Mouse (Mus musculus) intestine, embryonic 16.5 days (tissue): ENCODE measurements around the gene St6galnac4. TPM values are rescaled to one million over a fixed set of nuclear protein-coding genes. Genes with fewer than 3 reads are reported as not detected.

Experiments
- polyA plus RNA-seq: library from polyadenylated mRNA; unstranded; fragments of >200 nt; fragmentation: Nextera tagmentation; extraction: Ambion mirVana; gene quantifications from 2 replicates; pipeline ENCODE4 v1.2.1, GENCODE M21; 2015

St6galnac4 gene
- polyA plus RNA-seq, 1 experiment from 2014 or later = 16.5 TPM

Other genes starting within 250 kb of the St6galnac4 start
- 47.1 and 51.4 TPM in 2 replicates for gene Ciz1, start 234.8 kb upstream of the St6galnac4 start, polyA plus RNA-seq
- 11.8 and 12.5 TPM in 2 replicates for gene Dnm1, start 233.8 kb upstream of the St6galnac4 start, polyA plus RNA-seq
- 44.2 and 45.8 TPM in 2 replicates for gene 1110008P14Rik, start 205.2 kb upstream of the St6galnac4 start, polyA plus RNA-seq
- gene Lcn2, start 198.8 kb upstream of the St6galnac4 start, polyA plus RNA-seq = 2.2 and 4.2 TPM in 2 replicates
- 49.1 and 49.8 TPM in 2 replicates for gene Ptges2, start 191.2 kb upstream of the St6galnac4 start, polyA plus RNA-seq
- gene Naif1, start 136.6 kb upstream of the St6galnac4 start, polyA plus RNA-seq = 5.1 and 5.3 TPM in 2 replicates
- gene Slc25a25, start 135.7 kb upstream of the St6galnac4 start, polyA plus RNA-seq = 19.3 and 19.9 TPM in 2 replicates
- 7.6 and 9.4 TPM in 2 replicates for gene Fam102a, start 51.8 kb upstream of the St6galnac4 start, polyA plus RNA-seq
- gene Dpm2, start 16.2 kb upstream of the St6galnac4 start, polyA plus RNA-seq = 123 and 128 TPM in 2 replicates
- gene Pip5kl1, start 12.3 kb upstream of the St6galnac4 start, polyA plus RNA-seq = 0.33 and 0.34 TPM in 2 replicates
- gene 9430097D07Rik, start 11.4 kb upstream of the St6galnac4 start, polyA plus RNA-seq = not detected in 2 replicates
- 12.3 and 15.2 TPM in 2 replicates for gene St6galnac6, start 12.6 kb downstream of the St6galnac4 start, polyA plus RNA-seq
- gene Ak1, start 34.7 kb downstream of the St6galnac4 start, polyA plus RNA-seq = 15.3 and 18.6 TPM in 2 replicates
- gene Eng, start 59.5 kb downstream of the St6galnac4 start, polyA plus RNA-seq = 66.8 and 70.3 TPM in 2 replicates
- gene Fpgs, start 117.0 kb downstream of the St6galnac4 start, polyA plus RNA-seq = 29.8 and 32.0 TPM in 2 replicates
- gene Cdk9, start 126.0 kb downstream of the St6galnac4 start, polyA plus RNA-seq = 83.4 and 86.0 TPM in 2 replicates
- 26.1 and 26.5 TPM in 2 replicates for gene Sh2d3c, start 134.0 kb downstream of the St6galnac4 start, polyA plus RNA-seq
- 0.26 TPM in 1 of 2 replicates, not detected in the other for gene 6330409D20Rik, start 153.9 kb downstream of the St6galnac4 start, polyA plus RNA-seq
- 73.1 and 74.0 TPM in 2 replicates for gene Tor2a, start 170.1 kb downstream of the St6galnac4 start, polyA plus RNA-seq
- 0.32 and 0.34 TPM in 2 replicates for gene Ttc16, start 188.5 kb downstream of the St6galnac4 start, polyA plus RNA-seq
- 5.4 and 6.3 TPM in 2 replicates for gene Ptrh1, start 188.7 kb downstream of the St6galnac4 start, polyA plus RNA-seq
- gene Cfap157, start 197.3 kb downstream of the St6galnac4 start, polyA plus RNA-seq = 0.58 and 1.2 TPM in 2 replicates